Mouse (Mus musculus) frontal cortex, postnatal 36 days (tissue): ENCODE measurements around the gene Ppid.

Experiments used
- DNase-seq, 2 experiments: peaks; one replicate each; pipeline ENCODE4 v3.0.0; 2022; ENCODE audit warnings: low spot score in 2 of 2

The Ppid gene

GRCm38 (mm10) chr3:79590863-79591792 lies at the start of gene Ppid:
Gene Ppid (plus strand): TSS chr3:79591342.
- DNase-seq, result peak; percentile 71 to 82

GRCm38 (mm10) chr3:79542585-79542984 lies 48.6 kb upstream of the Ppid start:
- DNase-seq, result no peak

- DNase-seq, result no peak
Observed at GRCm38 (mm10) chr3:79548681-79549437, 42.3 kb upstream of the Ppid start.

GRCm38 (mm10) chr3:79549751-79550393 lies 41.3 kb upstream of the Ppid start:
- peak in 1 of 2 experiments; percentile 31 for DNase-seq

GRCm38 (mm10) chr3:79551826-79552552 lies 39.2 kb upstream of the Ppid start:
- DNase-seq, result no peak

GRCm38 (mm10) chr3:79553779-79554178 lies 37.4 kb upstream of the Ppid start:
- no peak for DNase-seq

- no peak for DNase-seq
Observed at GRCm38 (mm10) chr3:79555061-79555460, 36.1 kb upstream of the Ppid start.

GRCm38 (mm10) chr3:79559021-79559772 lies 31.9 kb upstream of the Ppid start:
- peak in 1 of 2 experiments; percentile 48 for DNase-seq

GRCm38 (mm10) chr3:79559773-79560045 lies 31.4 kb upstream of the Ppid start:
- DNase-seq, result no peak

GRCm38 (mm10) chr3:79560555-79560954 lies 30.6 kb upstream of the Ppid start:
- no peak for DNase-seq

GRCm38 (mm10) chr3:79561784-79562715 lies 29.1 kb upstream of the Ppid start:
- no peak for DNase-seq

GRCm38 (mm10) chr3:79563511-79563910 lies 27.6 kb upstream of the Ppid start:
- DNase-seq, result no peak

GRCm38 (mm10) chr3:79564875-79565606 lies 26.1 kb upstream of the Ppid start:
- DNase-seq, result no peak

- peak in 1 of 2 experiments; percentile 38 for DNase-seq
Observed at GRCm38 (mm10) chr3:79566716-79567691, 24.1 kb upstream of the Ppid start.

GRCm38 (mm10) chr3:79567703-79568362 lies 23.3 kb upstream of the Ppid start, which contains the start of gene Fnip2:
Gene Fnip2 (minus strand): TSS chr3:79567796.
- DNase-seq, result peak; percentile 85 to 89

GRCm38 (mm10) chr3:79568629-79569350 lies 22.4 kb upstream of the Ppid start:
- DNase-seq, result no peak

- DNase-seq, result no peak
Observed at GRCm38 (mm10) chr3:79569351-79569681, 21.8 kb upstream of the Ppid start.
